Mouse (Mus musculus) MEL (cell line): Measurements from ENCODE around the gene Krtcap2.

Experiments
- CTCF ChIP-seq, 3 experiments: IDR thresholded peaks in 2 of 3; conservative IDR thresholded peaks in 1 of 3; 2 replicates each; pipeline ENCODE4 v1.5.1; 2011 to 2012; ENCODE audit warnings: low read length in 3 of 3, low read depth in 2 of 3, mild to moderate bottlenecking in 2 of 3, improper control_type of control experiment in 1 of 3, inconsistent platforms in 1 of 3, mixed read lengths in 1 of 3, moderate library complexity in 1 of 3; ENCODE audit not compliant: control insufficient read depth in 1 of 3, insufficient read depth in 1 of 3, poor library complexity in 1 of 3, severe bottlenecking in 1 of 3
- E2F4 ChIP-seq: IDR thresholded peaks from 2 replicates; pipeline ENCODE4 v1.6.1; 2011; ENCODE audit warnings: low read depth, low read length, improper control_type of control experiment, borderline replicate concordance
- EP300 ChIP-seq, 2 experiments: IDR thresholded peaks; 2 replicates each; pipeline ENCODE4 v1.6.1; 2011; ENCODE audit warnings: improper control_type of control experiment in 2 of 2, low read length in 2 of 2, low read depth in 1 of 2, mild to moderate bottlenecking in 1 of 2
- HCFC1 ChIP-seq: IDR thresholded peaks from 2 replicates; pipeline ENCODE4 v1.6.1; 2012; ENCODE audit warnings: low read depth, mild to moderate bottlenecking, inconsistent platforms, low read length, improper control_type of control experiment, moderate library complexity
- KAT2A ChIP-seq: conservative IDR thresholded peaks from 2 replicates; pipeline ENCODE4 v1.6.1; 2012; ENCODE audit warnings: low read depth, low read length, improper control_type of control experiment, inconsistent platforms
- MAZ ChIP-seq: IDR thresholded peaks from 2 replicates; pipeline ENCODE4 v1.6.1; 2012; ENCODE audit warnings: low read depth, mild to moderate bottlenecking, inconsistent platforms, low read length, improper control_type of control experiment
- MYC ChIP-seq: IDR thresholded peaks from 2 replicates; pipeline ENCODE4 v1.6.1; 2011; ENCODE audit warnings: low read depth, mild to moderate bottlenecking, low read length, improper control_type of control experiment, moderate library complexity
- POLR2A ChIP-seq, 2 experiments: IDR thresholded peaks; 2 replicates each; pipeline ENCODE4 v1.6.1; 2011 to 2012; ENCODE audit warnings: low read length in 2 of 2, mild to moderate bottlenecking in 2 of 2, control low read depth in 1 of 2, improper control_type of control experiment in 1 of 2, low read depth in 1 of 2, moderate library complexity in 1 of 2; ENCODE audit not compliant: control insufficient read depth in 1 of 2, insufficient read depth in 1 of 2, poor library complexity in 1 of 2
- USF1 ChIP-seq: IDR thresholded peaks from 2 replicates; pipeline ENCODE4 v1.6.1; 2014; ENCODE audit warnings: low read depth, mild to moderate bottlenecking, inconsistent platforms, low read length, improper control_type of control experiment, moderate library complexity
- ZC3H11A ChIP-seq: IDR thresholded peaks from 2 replicates; pipeline ENCODE4 v1.6.1; 2012; ENCODE audit warnings: low read depth, mild to moderate bottlenecking, inconsistent platforms, low read length, improper control_type of control experiment
- ZNF384 ChIP-seq: IDR thresholded peaks from 2 replicates; pipeline ENCODE4 v1.6.1; 2012; ENCODE audit warnings: low read depth, mild to moderate bottlenecking, inconsistent platforms, low read length, improper control_type of control experiment

GRCm38 (mm10) chr3:89225918-89226317 is 19.8 kb upstream of the Krtcap2 start:
- no peak for TF ChIP-seq ZC3H11A
- no peak for TF ChIP-seq MYC
- TF ChIP-seq E2F4, result no peak
- no peak for TF ChIP-seq MAZ
- TF ChIP-seq ZNF384, result no peak
- no peak for TF ChIP-seq CTCF (IDR thresholded peaks at IDR 0.05 in 2 of 3, conservative IDR thresholded peaks at IDR 0.05 in 1 of 3; ENCODE audit: control insufficient read depth in 1 of 3, insufficient read depth in 1 of 3, low read depth in 2 of 3, low read length in 3 of 3, poor library complexity in 1 of 3, severe bottlenecking in 1 of 3)
- no peak for TF ChIP-seq POLR2A (IDR thresholded peaks at IDR 0.05; ENCODE audit: control insufficient read depth in 1 of 2, insufficient read depth in 1 of 2, low read depth in 1 of 2, low read length in 2 of 2, poor library complexity in 1 of 2)
- TF ChIP-seq KAT2A, result no peak
- TF ChIP-seq HCFC1, result no peak
- TF ChIP-seq EP300 (IDR thresholded peaks at IDR 0.05; ENCODE audit: low read depth in 1 of 2, low read length in 2 of 2), result no peak
- TF ChIP-seq USF1, result no peak
